Mouse (Mus musculus) cerebellum, adult 2 months (tissue): ENCODE data around the gene Samd7.

Source experiments
- CTCF ChIP-seq: fragments of 200-500 bp; IDR thresholded peaks from 2 replicates; pipeline ENCODE4 v1.5.1; 2011; ENCODE audit warnings: low read depth, mild to moderate bottlenecking, control low read depth, low read length, moderate library complexity, borderline replicate concordance; ENCODE audit not compliant: insufficient read depth
- POLR2A ChIP-seq: fragments of 200-500 bp; IDR thresholded peaks from 2 replicates; pipeline ENCODE4 v1.6.1; 2011; ENCODE audit warnings: low read length, control low read depth, borderline replicate concordance; ENCODE audit not compliant: insufficient read depth

DNA sequence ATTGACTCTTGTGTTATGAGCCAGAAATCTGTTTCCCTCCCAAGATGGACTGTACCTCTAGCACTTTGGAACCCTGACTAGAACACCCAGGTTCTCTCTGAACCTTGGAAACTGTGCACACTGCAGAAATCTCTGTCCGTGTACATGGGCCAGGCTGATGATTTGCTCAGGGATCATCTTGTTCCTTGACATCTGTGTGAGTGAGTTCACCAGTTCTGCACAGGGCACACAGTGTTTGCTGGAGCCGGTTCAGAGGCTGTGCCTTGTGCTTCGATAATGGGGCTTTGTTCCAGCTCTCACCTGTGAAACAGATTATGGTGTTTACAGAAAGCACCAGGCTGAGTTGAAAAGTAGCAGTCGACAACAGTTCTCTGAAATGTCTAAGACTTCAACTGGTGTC, 26.5 kb downstream of the Samd7 start:
- no peak for TF ChIP-seq POLR2A
- no peak for TF ChIP-seq CTCF
